Mouse (Mus musculus) intestine, embryonic 14.5 days (tissue): ENCODE results near the gene Rps15a. TPM values are rescaled to one million over a fixed set of nuclear protein-coding genes. Genes with fewer than 3 reads are reported as not detected.
A peak's percentile ranks its signal among the peaks of the same experiment; 100 is the strongest.

ENCODE experiments used
- ATAC-seq: fragments of 200-750 bp; cut with Nextera tagmentation; replicated peaks from 2 replicates; pipeline ENCODE4 v1.8.0; 2017; ENCODE audit warnings: low read depth, moderate number of reproducible peaks, moderate TSS enrichment, moderate library complexity; ENCODE audit not compliant: low FRiP score, low TSS enrichment
- DNase-seq: peaks from one replicate; pipeline ENCODE4 v3.0.0-alpha.2; 2018; ENCODE audit warnings: low spot score
- H3K27ac ChIP-seq: fragments of 300-500 bp; sonication (generic); 2 replicates; pipeline ENCODE4 v1.5.1; 2014; ENCODE audit warnings: low read depth, mild to moderate bottlenecking, control low read depth
- H3K27me3 ChIP-seq: fragments of 300-500 bp; sonication (generic); replicated peaks from 2 replicates; pipeline ENCODE4 v1.6.1; 2014; ENCODE audit warnings: low read length, control low read depth; ENCODE audit not compliant: control insufficient read depth, insufficient read depth
- H3K36me3 ChIP-seq: fragments of 300-500 bp; sonication (generic); 2 replicates; pipeline ENCODE4 v1.6.1; 2014; ENCODE audit warnings: low read length, control low read depth; ENCODE audit not compliant: control insufficient read depth, insufficient read depth
- H3K4me1 ChIP-seq: fragments of 300-500 bp; sonication (generic); replicated peaks from 2 replicates; pipeline ENCODE4 v1.6.1; 2014; ENCODE audit warnings: low read length, control low read depth, mixed read lengths; ENCODE audit not compliant: control insufficient read depth, insufficient read depth
- H3K4me2 ChIP-seq: fragments of 300-500 bp; sonication (generic); 2 replicates; pipeline ENCODE4 v1.6.1; 2014; ENCODE audit warnings: low read length
- H3K4me3 ChIP-seq: fragments of 300-500 bp; sonication (generic); 2 replicates; pipeline ENCODE4 v1.5.1; 2014; ENCODE audit warnings: low read depth, low read length, control low read depth, mixed read lengths
- H3K9ac ChIP-seq: fragments of 300-500 bp; sonication (generic); 2 replicates; pipeline ENCODE4 v1.6.1; 2014; ENCODE audit warnings: mild to moderate bottlenecking, low read length
- H3K9me3 ChIP-seq: fragments of 300-500 bp; sonication (generic); 2 replicates; pipeline ENCODE4 v1.6.1; 2016; ENCODE audit warnings: low read length, control low read depth; ENCODE audit not compliant: control insufficient read depth
- WGBS: fragments of 180-500 bp; shearing (Covaris S2); extraction: QIAGEN DNeasy Blood & Tissue Kit; methylation state at CpG from one replicate; pipeline ENCODE4 v1.1.7; 2014; 5-methylcytosine and 5-hydroxymethylcytosine counted together
- polyA plus RNA-seq: library from polyadenylated mRNA; unstranded; fragments of >200 nt; fragmentation: Nextera tagmentation; extraction: Ambion mirVana; gene quantifications from 2 replicates; pipeline ENCODE4 v1.2.1, GENCODE M21; 2014

Gene Rps15a
- polyA plus RNA-seq, 1 experiment from 2014 or later, result 1,000 TPM

DNA sequence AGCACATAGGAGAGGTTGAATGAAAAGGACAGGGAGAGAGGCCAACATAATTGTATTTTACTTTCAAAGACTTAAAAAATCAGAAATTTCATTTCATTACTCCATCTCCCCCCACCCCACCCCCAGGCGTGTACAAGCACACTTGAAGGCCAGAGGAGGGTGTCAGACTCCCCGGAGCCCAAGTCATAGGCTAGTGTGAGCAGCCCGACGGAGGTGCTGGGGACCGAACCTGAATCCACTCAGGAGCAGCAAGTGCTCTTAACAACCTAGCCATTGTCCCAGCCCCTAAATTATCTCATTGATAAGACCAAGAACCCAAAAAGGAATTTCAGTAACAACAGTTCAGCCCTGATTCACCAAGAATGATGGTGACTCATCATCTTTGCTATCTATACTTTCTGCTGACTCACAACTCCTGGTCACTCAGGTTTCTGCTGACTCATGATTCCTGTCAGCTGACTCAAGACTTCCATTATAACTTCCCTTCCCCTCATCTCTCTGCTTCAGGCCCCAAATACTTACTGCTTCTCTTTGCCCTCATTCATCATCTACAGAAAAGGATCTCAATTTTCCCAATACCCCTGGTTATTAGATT, 11.4 kb downstream of the Rps15a start:
- no peak for DNase-seq
- Histone ChIP-seq H3K4me1 (no peaks in the 10 kb centered on the region), H3K27me3 (no peaks in the 10 kb centered on the region), H3K9me3 (no peaks in the 10 kb centered on the region), H3K9ac (no peak overlapping the region), H3K4me3 (no peak overlapping the region), H3K4me2 (no peak overlapping the region), H3K27ac (no peak overlapping the region), H3K36me3 (peaks cover 53% of the 10 kb centered on the region)
- ATAC-seq, result no peak
- 74% methylated on average over 5 of the region's 5 CpGs for WGBS

- ATAC-seq (peak; percentile 29; the same call in 1 of the 2 replicates), DNase-seq (no peak)
- Histone ChIP-seq H3K36me3 (peaks cover 45% of the 10 kb centered on the region), H3K9ac (no peak overlapping the region), H3K4me3 (no peak overlapping the region), H3K9me3 (no peaks in the 10 kb centered on the region), H3K27me3 (no peaks in the 10 kb centered on the region), H3K4me1 (no peaks in the 10 kb centered on the region), H3K4me2 (no peak overlapping the region), H3K27ac (no peak overlapping the region)
- WGBS, result 45% methylated on average over 5 of the region's 5 CpGs
Measured at GRCm38 (mm10) chr7:118103462-118104379, 12.3 kb downstream of the Rps15a start.

DNA sequence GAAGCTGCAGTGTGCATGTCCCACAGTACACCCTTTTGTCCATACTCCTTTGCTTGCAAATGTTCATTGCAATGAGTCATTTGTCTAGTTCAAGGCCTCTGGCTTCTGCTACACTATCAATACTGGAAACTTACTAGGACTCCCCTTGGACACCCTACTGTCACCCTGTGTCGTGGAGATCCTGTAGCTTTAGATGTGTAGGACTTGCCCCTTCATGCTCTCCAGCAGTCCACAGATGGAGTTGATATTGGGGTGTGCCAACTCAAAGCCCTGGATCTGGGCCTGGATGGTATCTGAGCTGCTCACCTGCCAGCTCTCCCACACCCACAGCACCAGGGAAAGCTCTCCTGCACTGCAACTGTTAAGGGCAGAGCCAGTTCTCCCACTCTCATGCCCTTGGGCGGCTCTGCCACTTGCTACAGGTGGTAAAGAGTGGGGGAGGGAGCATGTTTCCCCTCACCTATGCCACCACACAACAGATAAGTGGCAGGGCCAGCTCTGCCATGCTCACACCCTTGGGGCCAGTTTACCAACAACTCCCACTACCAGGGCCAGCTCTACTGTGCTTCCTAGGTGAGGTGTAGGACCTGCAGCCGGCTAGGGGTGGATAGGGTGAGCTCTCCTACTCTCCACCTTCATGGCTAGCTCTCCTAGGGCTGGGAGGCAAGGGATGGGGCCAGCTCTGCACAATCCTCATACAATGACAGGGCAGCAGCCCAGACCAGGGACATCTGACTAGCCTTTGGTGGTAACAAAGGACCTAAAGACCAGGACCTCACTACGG, 13.1 kb downstream of the Rps15a start:
- no peak overlapping the region for H3K4me3 ChIP-seq
- no peak overlapping the region for H3K4me2 ChIP-seq
- H3K36me3 ChIP-seq, result peaks cover 36% of the 10 kb centered on the region
- H3K27ac ChIP-seq, result no peak overlapping the region
- peak; percentile 40 for ATAC-seq
- H3K9ac ChIP-seq, result no peak overlapping the region
- peak; percentile 63 for DNase-seq
- no peaks in the 10 kb centered on the region for H3K27me3 ChIP-seq
- no peaks in the 10 kb centered on the region for H3K4me1 ChIP-seq
- no peaks in the 10 kb centered on the region for H3K9me3 ChIP-seq
- WGBS, result 50% methylated on average over 4 of the region's 4 CpGs

DNA sequence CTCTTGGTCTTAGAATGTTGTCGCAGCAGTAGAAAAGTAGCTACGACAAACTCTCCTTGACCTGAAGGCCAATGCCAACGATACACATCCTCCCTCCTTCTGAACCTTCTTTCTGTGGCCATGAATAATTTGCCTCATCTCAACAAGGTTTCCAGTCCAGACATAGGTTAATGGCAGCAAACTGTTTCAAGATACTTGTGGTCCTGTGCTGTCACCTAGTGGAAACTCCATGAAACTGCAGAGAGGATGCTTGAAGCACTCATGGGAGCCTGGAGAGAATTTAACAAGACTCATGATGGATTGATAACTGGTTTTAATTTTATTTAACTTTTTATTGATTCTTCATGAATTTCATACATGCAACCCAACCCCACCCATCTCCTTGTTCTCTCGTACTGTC, 13.8 kb downstream of the Rps15a start:
- Histone ChIP-seq H3K36me3 (peaks cover 30% of the 10 kb centered on the region), H3K27me3 (no peaks in the 10 kb centered on the region), H3K27ac (no peak overlapping the region), H3K4me1 (no peaks in the 10 kb centered on the region), H3K4me2 (no peak overlapping the region), H3K9ac (no peak overlapping the region), H3K9me3 (no peaks in the 10 kb centered on the region), H3K4me3 (no peak overlapping the region)
- WGBS, result 47% methylated on average over 4 of the region's 4 CpGs
- DNase-seq (no peak), ATAC-seq (no peak)

DNA sequence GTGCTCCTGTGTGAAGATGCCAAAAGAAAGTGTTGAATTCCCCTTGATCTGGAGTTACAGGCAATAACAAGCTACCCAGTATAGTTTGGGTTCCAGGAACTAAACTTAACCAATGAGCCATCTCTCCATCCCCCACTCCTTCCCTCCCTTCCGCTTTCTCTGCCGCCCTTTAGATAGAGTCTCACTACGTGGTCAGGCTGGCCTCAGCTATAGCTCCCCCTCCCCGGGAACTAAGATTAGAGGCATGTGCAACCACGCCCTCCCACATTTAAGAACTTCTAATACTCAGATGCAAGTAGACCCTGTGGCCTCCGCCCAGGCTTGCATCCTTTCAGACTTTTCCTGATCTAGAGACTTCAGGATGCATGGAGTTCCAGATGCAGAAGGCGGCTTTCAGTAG, 18.4 kb downstream of the Rps15a start:
- WGBS, result 61% methylated on average over 7 of the region's 7 CpGs
- ATAC-seq, result no peak

GRCm38 (mm10) chr7:118079987-118080386, 36.0 kb downstream of the Rps15a start:
- Histone ChIP-seq H3K27ac (no peak overlapping the region), H3K27me3 (no peaks in the 10 kb centered on the region), H3K9me3 (no peaks in the 10 kb centered on the region), H3K4me2 (no peak overlapping the region), H3K9ac (no peak overlapping the region), H3K4me3 (no peak overlapping the region), H3K4me1 (no peaks in the 10 kb centered on the region), H3K36me3 (no peaks in the 10 kb centered on the region)
- DNase-seq (no peak), ATAC-seq (no peak)
- WGBS, result 86% methylated on average over 4 of the region's 4 CpGs

More for the DNA sequence above, 18.4 kb downstream of the Rps15a start:
- no peak overlapping the region for H3K27ac ChIP-seq
- H3K27me3 ChIP-seq, result no peaks in the 10 kb centered on the region
- H3K9ac ChIP-seq, result no peak overlapping the region
- no peak overlapping the region for H3K4me3 ChIP-seq
- H3K4me1 ChIP-seq, result no peaks in the 10 kb centered on the region
- H3K4me2 ChIP-seq, result no peak overlapping the region
- no peak for DNase-seq
- no peaks in the 10 kb centered on the region for H3K36me3 ChIP-seq
- H3K9me3 ChIP-seq, result no peaks in the 10 kb centered on the region

- H3K4me2 ChIP-seq, result no peak overlapping the region
- H3K4me3 ChIP-seq, result no peak overlapping the region
- no peaks in the 10 kb centered on the region for H3K36me3 ChIP-seq
- H3K9me3 ChIP-seq, result no peaks in the 10 kb centered on the region
- DNase-seq, result no peak
- no peaks in the 10 kb centered on the region for H3K4me1 ChIP-seq
- no peak for ATAC-seq
- no peak overlapping the region for H3K27ac ChIP-seq
- no peaks in the 10 kb centered on the region for H3K27me3 ChIP-seq
- no peak overlapping the region for H3K9ac ChIP-seq
- WGBS, result 88% methylated on average over 5 of the region's 5 CpGs
Measured at GRCm38 (mm10) chr7:118079097-118079496, 36.9 kb downstream of the Rps15a start.

GRCm38 (mm10) chr7:118067261-118067660, 48.7 kb downstream of the Rps15a start:
- no peaks in the 10 kb centered on the region for H3K9me3 ChIP-seq
- no peak for DNase-seq
- no peak overlapping the region for H3K4me3 ChIP-seq
- 97% methylated on average over 5 of the region's 5 CpGs for WGBS
- H3K4me1 ChIP-seq, result no peaks in the 10 kb centered on the region
- H3K27ac ChIP-seq, result no peak overlapping the region
- H3K36me3 ChIP-seq, result no peaks in the 10 kb centered on the region
- no peak for ATAC-seq
- H3K9ac ChIP-seq, result no peak overlapping the region
- H3K4me2 ChIP-seq, result no peak overlapping the region
- no peaks in the 10 kb centered on the region for H3K27me3 ChIP-seq
